Mouse (Mus musculus) heart, postnatal 0 days (tissue): ENCODE data around the gene Thy1.

Source experiments
- CTCF ChIP-seq: IDR thresholded peaks from 2 replicates; pipeline ENCODE4 v1.5.1; 2016; ENCODE audit warnings: antibody characterized with exemption, control low read depth, low read depth
- EP300 ChIP-seq: IDR thresholded peaks from 2 replicates; pipeline ENCODE4 v1.6.1; 2016; ENCODE audit warnings: antibody characterized with exemption, low read depth

DNA sequence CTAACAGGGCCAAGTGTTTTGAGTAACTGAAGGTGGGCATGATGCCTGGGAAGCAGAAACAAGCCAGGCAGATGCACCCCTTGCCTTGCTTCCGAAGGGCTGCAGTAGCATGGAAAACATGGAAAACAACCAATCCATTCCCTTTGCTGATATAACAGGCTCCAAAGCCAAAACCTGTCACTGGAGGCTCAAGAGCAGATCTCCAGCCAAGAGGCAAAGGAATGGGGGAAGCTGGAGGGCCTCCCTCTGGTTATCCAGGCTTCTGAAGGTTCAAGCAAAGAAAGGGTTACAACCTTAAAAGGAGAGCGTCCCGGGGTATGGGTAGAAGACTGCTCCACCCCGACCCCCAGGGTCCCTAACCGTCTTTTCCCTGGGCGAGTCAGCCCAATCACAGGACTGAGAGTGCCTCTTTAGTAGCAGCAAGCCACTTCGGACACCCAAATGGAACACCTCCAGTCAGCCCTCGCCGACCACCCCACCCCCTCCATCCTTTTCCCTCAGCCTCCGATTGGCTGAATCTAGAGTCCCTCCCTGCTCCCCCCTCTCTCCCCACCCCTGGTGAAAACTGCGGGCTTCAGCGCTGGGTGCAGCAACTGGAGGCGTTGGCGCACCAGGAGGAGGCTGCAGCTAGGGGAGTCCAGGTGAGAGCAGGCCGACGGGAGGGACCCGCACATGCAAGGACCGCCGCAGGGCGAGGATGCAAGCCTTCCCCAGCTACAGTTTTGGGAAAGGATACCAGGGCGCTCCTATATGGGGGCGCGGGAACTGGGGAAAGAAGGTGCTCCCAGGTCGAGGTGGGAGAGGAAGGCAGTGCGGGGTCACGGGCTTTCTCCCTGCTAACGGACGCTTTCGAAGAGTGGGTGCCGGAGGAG, at the start of gene Thy1:
- TF ChIP-seq CTCF (no peak), EP300 (no peak)
